Mouse (Mus musculus): ENCODE results near the gene Cdc42. TPM values are rescaled to one million over a fixed set of nuclear protein-coding genes. Genes with fewer than 3 reads are reported as not detected.

The Cdc42 gene
- polyA plus RNA-seq (2012; rRNA removed; ENCODE audit: low replicate concordance), result 61.1 and 156 TPM in 2 replicates

GRCm38 (mm10) chr4:137357517-137358254, at the start of gene Cdc42:
Cdc42 (minus strand) TSS chr4:137357720.

GRCm38 (mm10) chr4:137277166-137277513, 80.4 kb downstream of the Cdc42 start, which contains the start of gene Wnt4:
Wnt4 (plus strand) TSS chr4:137277489.

Other genes with a start within 250 kb of the Cdc42 start
- gene Wnt4, start 80.2 kb downstream of the Cdc42 start, polyA plus RNA-seq (2012; rRNA removed; ENCODE audit: low replicate concordance), result 8.5 and 8.8 TPM in 2 replicates
- not detected in 2 replicates for gene Cela3a, start 52.1 kb upstream of the Cdc42 start, polyA plus RNA-seq (2012; rRNA removed; ENCODE audit: low replicate concordance)
- gene Cela3b, start 72.8 kb upstream of the Cdc42 start, polyA plus RNA-seq (2012; rRNA removed; ENCODE audit: low replicate concordance), result 0.60 TPM in 1 of 2 replicates, not detected in the other
- gene 1700013G24Rik, start 95.6 kb upstream of the Cdc42 start, polyA plus RNA-seq (2012; rRNA removed; ENCODE audit: low replicate concordance), result 0.11 TPM in 1 of 2 replicates, not detected in the other
- 59.4 and 169 TPM in 2 replicates for gene Hspg2, start 111.0 kb upstream of the Cdc42 start, polyA plus RNA-seq (2012; rRNA removed; ENCODE audit: low replicate concordance)
- gene Ldlrad2, start 216.8 kb upstream of the Cdc42 start, polyA plus RNA-seq (2012; rRNA removed; ENCODE audit: low replicate concordance), result not detected in 2 replicates
- gene Usp48, start 236.0 kb upstream of the Cdc42 start, polyA plus RNA-seq (2012; rRNA removed; ENCODE audit: low replicate concordance), result 58.9 and 73.5 TPM in 2 replicates